Mouse (Mus musculus) stomach, postnatal 0 days (tissue): Measurements from ENCODE around the gene Ptprz1.

Experiments used
- CTCF ChIP-seq: IDR thresholded peaks from 2 replicates; pipeline ENCODE4 v1.5.1; 2016; ENCODE audit warnings: antibody characterized with exemption, low read depth, mild to moderate bottlenecking, moderate library complexity
- EP300 ChIP-seq: optimal IDR thresholded peaks from 2 replicates; pipeline ENCODE3; 2016; ENCODE audit warnings: antibody characterized with exemption

GRCm38 (mm10) chr6:22889333-22889732 lies 14.0 kb downstream of the Ptprz1 start:
- TF ChIP-seq CTCF (no peak), EP300 (no peak)
